Mouse (Mus musculus): ENCODE measurements around the gene Pnpla5.

DNA sequence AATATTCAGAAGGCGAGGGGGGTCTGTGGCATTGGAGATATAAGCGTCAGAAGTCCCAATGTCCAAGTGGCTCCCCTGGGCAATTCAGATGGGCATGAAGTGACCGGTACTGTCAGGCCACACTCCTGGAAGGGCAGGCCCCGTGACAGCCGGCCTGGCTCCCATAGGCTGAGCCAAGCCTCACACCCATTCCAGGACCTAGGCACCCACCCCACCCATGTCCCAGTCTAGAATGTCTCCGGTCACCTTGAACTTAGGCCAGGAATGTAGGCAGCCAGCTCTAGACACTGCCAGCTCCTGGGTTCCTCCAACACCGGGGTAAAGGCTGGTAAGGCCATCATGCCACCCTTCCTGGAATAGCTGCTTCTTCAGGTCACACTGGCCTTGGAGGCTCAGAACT lies 9.0 kb upstream of the Pnpla5 start:
- TF ChIP-seq RAD21 (IDR thresholded peaks at IDR 0.05; ENCODE audit: low read depth, low read length), result no peak
- TF ChIP-seq USF2 (conservative IDR thresholded peaks at IDR 0.05; ENCODE audit: low read depth, low read length), result no peak
- TF ChIP-seq CTCF (conservative IDR thresholded peaks at IDR 0.05 in 1 of 2, IDR thresholded peaks at IDR 0.05 in 1 of 2; ENCODE audit: low read depth in 2 of 2, low read length in 2 of 2), result no peak
